Mouse (Mus musculus) E14TG2a.4 (cell line): ENCODE measurements around the gene Dars.
A peak's percentile ranks its signal among the peaks of the same experiment; 100 is the strongest.

ENCODE experiments used
- H3K27me3 ChIP-seq: 2 replicates; pipeline ENCODE4 v1.6.1; 2014; ENCODE audit warnings: low read length, control low read depth; ENCODE audit not compliant: insufficient read depth
- H3K36me3 ChIP-seq: 2 replicates; pipeline ENCODE4 v1.6.1; 2014; ENCODE audit warnings: low read length, control low read depth; ENCODE audit not compliant: insufficient read depth
- H3K4me1 ChIP-seq: replicated peaks from 2 replicates; pipeline ENCODE4 v1.6.1; 2014; ENCODE audit warnings: low read depth, low read length, control low read depth
- H3K4me3 ChIP-seq: replicated peaks from 2 replicates; pipeline ENCODE4 v1.5.1; 2014; ENCODE audit warnings: mild to moderate bottlenecking, low read length
- H3K9me3 ChIP-seq: 2 replicates; pipeline ENCODE4 v1.6.1; 2014; ENCODE audit warnings: low read length, control low read depth
- CTCF ChIP-seq: conservative IDR thresholded peaks from 2 replicates; pipeline ENCODE4 v1.5.1; 2014; ENCODE audit warnings: low read length
- NANOG ChIP-seq: IDR thresholded peaks from 2 replicates; pipeline ENCODE4 v1.6.1; 2014; ENCODE audit warnings: borderline replicate concordance, low read length, mixed read lengths
- POU5F1 ChIP-seq: IDR thresholded peaks from 2 replicates; pipeline ENCODE4 v1.6.1; 2014; ENCODE audit warnings: low read length, borderline replicate concordance

Gene Dars

DNA sequence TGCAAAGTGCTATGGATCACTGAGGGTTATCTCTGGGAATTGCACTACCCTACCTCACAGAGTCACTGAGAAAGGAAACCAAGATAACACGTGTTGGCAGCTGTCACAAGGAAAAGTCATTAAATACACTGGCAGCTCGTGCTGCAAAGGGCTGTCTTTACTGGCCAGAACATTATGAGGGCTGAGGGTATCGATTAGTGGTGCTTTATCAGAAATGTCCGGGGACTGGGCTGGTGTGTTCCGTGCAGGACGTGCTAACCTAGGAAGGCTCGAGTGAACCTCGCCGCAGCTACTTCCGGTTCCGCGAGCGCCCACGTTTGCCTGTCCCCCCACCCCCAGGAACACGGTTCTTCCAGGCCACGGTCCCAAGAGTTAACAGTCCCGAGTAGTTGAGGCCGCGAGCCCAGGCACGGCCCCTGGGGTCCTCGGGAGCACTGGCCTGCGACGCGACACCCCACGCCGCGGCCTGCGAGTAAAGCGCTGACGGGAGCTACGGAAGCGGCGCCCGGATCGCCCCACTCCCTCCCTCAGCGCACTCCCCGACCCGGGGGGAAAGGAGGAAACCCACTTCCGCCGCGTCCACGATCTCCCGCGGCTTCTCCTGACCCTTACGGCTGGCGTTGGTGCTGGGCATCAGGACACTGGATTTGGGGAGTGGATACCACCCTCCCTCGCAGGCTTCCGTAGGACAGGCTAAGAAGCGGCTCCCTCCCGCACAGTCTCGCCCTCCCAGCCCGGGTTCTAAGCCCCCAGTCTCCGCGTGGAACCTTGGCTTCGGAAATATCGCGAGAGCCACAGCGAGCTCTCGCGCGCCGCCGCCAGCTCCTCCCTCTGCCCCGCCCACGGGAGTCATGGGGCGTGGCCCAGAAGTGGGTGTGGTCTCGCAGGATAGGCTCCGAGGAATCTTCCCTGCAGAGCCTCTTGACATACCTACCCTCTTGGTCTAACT is at the start of gene Dars:
TSS of gene Dars (minus strand) at position 785 of the 949 bp plus-strand sequence.
- Histone ChIP-seq H3K4me1 (peaks cover 39% of the 10 kb centered on the region), H3K9me3 (no peaks in the 10 kb centered on the region)
- TF ChIP-seq NANOG = no peak
- TF ChIP-seq POU5F1 = no peak

GRCm38 (mm10) chr1:128466828-128467227 is 49.7 kb upstream of the Dars start:
- H3K36me3 ChIP-seq = no peaks in the 10 kb centered on the region
- H3K27me3 ChIP-seq = peaks cover 12% of the 10 kb centered on the region; the same call in 1 of the 2 replicates
- TF ChIP-seq NANOG (no peak), POU5F1 (no peak), CTCF (no peak)
- H3K4me3 ChIP-seq = no peak overlapping the region
- H3K9me3 ChIP-seq = no peaks in the 10 kb centered on the region
- H3K4me1 ChIP-seq = peaks cover 5% of the 10 kb centered on the region

More for the DNA sequence above, at the start of gene Dars:
- peaks cover 30% of the 10 kb centered on the region for H3K36me3 ChIP-seq
- peak within 1 kb of the TSS; percentile 97 for H3K4me3 ChIP-seq
- H3K27me3 ChIP-seq = no peaks in the 10 kb centered on the region

DNA sequence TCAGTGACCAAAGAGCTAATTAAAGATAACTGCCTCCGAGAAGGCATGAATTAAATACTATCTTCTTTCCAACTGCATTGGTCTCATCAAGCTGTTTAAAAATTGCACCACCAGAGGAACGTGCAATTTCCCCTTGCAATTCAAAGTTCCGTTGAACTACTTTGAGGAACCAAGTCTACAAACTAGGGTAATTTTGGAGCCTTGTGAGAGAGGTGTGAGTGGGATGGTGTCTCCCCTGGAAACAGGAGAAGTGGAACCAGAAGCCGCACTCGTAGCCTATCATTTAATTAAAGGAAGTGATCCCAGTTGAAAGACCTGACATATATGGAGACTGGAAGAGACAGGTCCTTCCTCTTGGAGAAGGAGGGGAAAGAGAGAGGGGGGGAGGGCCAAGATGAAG is 46.3 kb upstream of the Dars start:
- no peaks in the 10 kb centered on the region for H3K36me3 ChIP-seq
- no peaks in the 10 kb centered on the region for H3K27me3 ChIP-seq
- H3K4me1 ChIP-seq = peaks cover 23% of the 10 kb centered on the region
- no peaks in the 10 kb centered on the region for H3K9me3 ChIP-seq
- no peak for TF ChIP-seq POU5F1
- no peak for TF ChIP-seq CTCF
- TF ChIP-seq NANOG = no peak
- no peak overlapping the region for H3K4me3 ChIP-seq

DNA sequence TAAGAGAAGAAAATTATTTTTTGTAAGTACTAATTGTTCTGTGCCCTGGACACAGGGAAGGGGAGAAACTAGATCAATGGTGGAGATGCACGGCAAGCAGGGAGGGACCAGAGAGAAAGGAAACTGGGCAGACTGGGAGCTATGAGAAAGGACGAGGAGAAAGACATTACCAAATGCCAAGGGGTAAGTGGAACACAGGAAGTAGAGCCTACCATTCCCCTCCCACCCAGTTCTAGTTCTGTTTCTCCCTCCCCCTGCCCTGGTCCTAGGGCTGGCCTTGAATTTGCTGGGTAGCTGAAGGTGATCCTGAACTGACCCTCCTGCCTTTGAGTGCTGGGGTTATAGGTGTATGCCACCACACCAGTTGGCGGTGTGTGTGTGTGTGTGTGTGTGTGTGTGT is 45.2 kb upstream of the Dars start:
- Histone ChIP-seq H3K9me3 (no peaks in the 10 kb centered on the region), H3K27me3 (peaks cover 4% of the 10 kb centered on the region; the same call in 1 of the 2 replicates), H3K4me3 (no peak overlapping the region), H3K36me3 (no peaks in the 10 kb centered on the region), H3K4me1 (peaks cover 24% of the 10 kb centered on the region)
- no peak for TF ChIP-seq CTCF
- TF ChIP-seq POU5F1 = no peak
- TF ChIP-seq NANOG = no peak

- no peaks in the 10 kb centered on the region for H3K36me3 ChIP-seq
- no peak overlapping the region for H3K4me3 ChIP-seq
- H3K9me3 ChIP-seq = no peaks in the 10 kb centered on the region
- TF ChIP-seq CTCF = no peak
- TF ChIP-seq NANOG = no peak
- H3K27me3 ChIP-seq = peaks cover 9% of the 10 kb centered on the region
- H3K4me1 ChIP-seq = peaks cover 35% of the 10 kb centered on the region
Observed at GRCm38 (mm10) chr1:128460780-128461179, 43.6 kb upstream of the Dars start.

- H3K9me3 ChIP-seq = no peaks in the 10 kb centered on the region
Observed at GRCm38 (mm10) chr1:128459439-128459838, 42.3 kb upstream of the Dars start.

GRCm38 (mm10) chr1:128459011-128459410 is 41.8 kb upstream of the Dars start:
- TF ChIP-seq CTCF (no peak), NANOG (no peak), POU5F1 (no peak)
- Histone ChIP-seq H3K4me3 (no peak overlapping the region), H3K36me3 (no peaks in the 10 kb centered on the region), H3K27me3 (peaks cover 11% of the 10 kb centered on the region), H3K9me3 (no peaks in the 10 kb centered on the region), H3K4me1 (peaks cover 35% of the 10 kb centered on the region)

More at GRCm38 (mm10) chr1:128459439-128459838, 42.3 kb upstream of the Dars start:
- H3K4me1 ChIP-seq = peaks cover 35% of the 10 kb centered on the region
- TF ChIP-seq POU5F1 (no peak), CTCF (no peak), NANOG (no peak)
- H3K27me3 ChIP-seq = peaks cover 11% of the 10 kb centered on the region
- no peaks in the 10 kb centered on the region for H3K36me3 ChIP-seq
- no peak overlapping the region for H3K4me3 ChIP-seq

- Histone ChIP-seq H3K9me3 (no peaks in the 10 kb centered on the region), H3K27me3 (peaks cover 11% of the 10 kb centered on the region), H3K4me3 (0 out of 2 replicates have a peak overlapping the region, but pooled peaks have one; percentile 2), H3K4me1 (peaks cover 35% of the 10 kb centered on the region), H3K36me3 (no peaks in the 10 kb centered on the region)
- TF ChIP-seq NANOG (no peak), POU5F1 (no peak), CTCF (no peak)
Observed at GRCm38 (mm10) chr1:128456844-128457445, 39.8 kb upstream of the Dars start.
